Mouse (Mus musculus): ENCODE results near the gene Leng8.

DNA sequence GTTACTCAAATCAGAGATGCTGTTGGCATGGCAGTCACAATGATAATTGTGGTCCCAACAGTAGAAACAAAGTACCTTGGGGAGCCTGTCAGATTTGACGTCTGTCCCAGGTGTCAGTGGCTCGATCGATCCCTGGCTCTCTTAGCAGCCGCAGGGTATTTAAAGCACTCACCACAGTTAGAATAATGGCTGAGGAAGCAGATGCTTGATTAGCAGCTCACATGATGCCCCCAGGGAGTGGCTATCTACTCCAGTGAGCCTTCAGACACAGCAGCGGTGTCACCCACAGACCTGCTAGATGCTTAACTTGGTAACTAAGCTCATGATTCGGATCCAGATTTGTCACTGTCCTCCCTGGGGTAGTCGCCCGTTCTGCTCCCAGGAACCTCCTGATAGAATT, 45.7 kb upstream of the Leng8 start:
- no peak for TF ChIP-seq POLR2A (IDR thresholded peaks at IDR 0.05; ENCODE audit: low read depth, low read length)
- no peak for TF ChIP-seq CTCF (IDR thresholded peaks at IDR 0.05; ENCODE audit: extremely low read depth, insufficient read length, insufficient replicate concordance, low read depth, low read length)
